Mouse (Mus musculus): ENCODE results near the gene Zscan5b. TPM values are rescaled to one million over a fixed set of nuclear protein-coding genes. Genes with fewer than 3 reads are reported as not detected.
"Not testable (repeated sequence)": the region's sequence is repeated elsewhere in the genome, so short reads cannot be mapped to it uniquely, and the experiment has no call there.

Gene Zscan5b
- polyA plus RNA-seq, 1 experiment from 2014 or later = not detected

DNA sequence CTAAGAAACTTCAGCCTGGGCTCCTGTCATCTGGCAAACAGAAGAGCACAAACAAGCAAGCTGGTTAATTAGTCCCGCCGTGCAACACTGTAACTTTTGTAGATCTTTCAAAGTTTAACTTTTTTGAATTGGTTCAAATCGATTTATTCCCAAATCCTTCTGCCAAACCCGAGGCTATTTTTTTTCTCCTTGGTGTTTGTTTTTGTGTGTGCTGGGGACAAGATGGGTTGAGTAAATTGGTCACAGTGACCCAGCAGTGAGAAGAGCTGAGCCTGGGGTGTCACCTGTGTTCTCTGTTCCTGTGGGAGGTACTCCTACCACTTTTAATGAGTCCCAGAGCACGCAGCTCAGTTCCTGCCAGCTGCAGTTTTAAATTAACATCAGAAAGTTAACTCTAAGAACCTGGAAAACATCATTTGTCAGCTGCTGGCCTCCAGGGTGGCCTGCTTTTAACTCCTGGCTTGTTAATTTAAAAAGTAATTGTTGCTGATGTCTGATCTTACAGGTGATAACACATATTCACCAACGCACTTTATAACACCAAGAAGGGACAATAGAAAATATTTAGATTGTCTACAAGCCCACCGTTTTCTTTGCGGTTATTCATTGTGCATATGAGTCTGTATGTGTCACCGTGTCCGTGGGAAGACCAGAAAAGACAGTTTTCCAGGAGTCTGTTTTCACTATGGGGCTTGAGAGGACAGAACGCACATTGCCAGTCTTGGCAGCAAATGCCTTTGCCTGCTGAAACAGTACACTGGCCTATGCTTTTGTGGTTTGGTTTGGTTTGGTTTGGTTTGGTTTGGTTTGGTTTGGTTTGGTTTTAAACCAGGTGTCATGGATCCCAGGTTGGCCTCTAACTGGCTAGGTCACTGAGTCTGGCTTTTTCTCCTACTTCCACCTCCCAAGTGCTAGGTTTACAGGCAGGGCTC is 22.5 kb downstream of the Zscan5b start:
- no peaks in the 10 kb centered on the region for H3K9me3 ChIP-seq (replicated peaks)
- H3K27me3 ChIP-seq = no peaks in the 10 kb centered on the region
- no peak overlapping the region for H3K4me2 ChIP-seq (replicated peaks)
- no peak overlapping the region for H3K27ac ChIP-seq (replicated peaks)
- no peak overlapping the region for H3K9ac ChIP-seq
- H3K4me3 ChIP-seq (replicated peaks) = no peak overlapping the region
- no peaks in the 10 kb centered on the region for H3K36me3 ChIP-seq
- no peaks in the 10 kb centered on the region for H3K4me1 ChIP-seq
- 39% methylated on average over 11 of the region's 11 CpGs for WGBS
- no peak for ATAC-seq (ENCODE audit: insufficient number of reproducible peaks, low FRiP score, low TSS enrichment, low read depth)

DNA sequence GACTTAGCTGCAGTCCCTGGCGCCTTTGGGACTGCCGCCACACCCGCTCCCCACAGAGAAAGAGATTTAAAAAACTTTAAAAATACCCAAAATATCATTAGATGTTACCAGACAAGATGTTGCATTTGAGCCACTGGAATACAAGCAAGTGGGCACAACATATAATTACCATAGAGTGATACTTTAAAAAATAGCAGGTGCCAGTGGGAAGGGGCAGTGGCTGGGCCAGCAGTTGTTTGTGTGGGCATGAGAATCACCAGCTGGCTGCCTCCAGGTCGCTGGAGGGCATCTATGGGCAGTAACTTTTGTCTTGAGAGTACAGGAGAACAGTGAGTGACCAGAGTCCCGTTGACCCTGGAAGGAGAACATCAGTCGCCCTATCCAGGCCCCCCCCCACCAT is 30.3 kb downstream of the Zscan5b start, which contains the start of gene Epp13:
TSS of gene Epp13 (plus strand) at position 301 of the 400 bp plus-strand sequence.
- ATAC-seq (ENCODE audit: insufficient number of reproducible peaks, low FRiP score, low TSS enrichment, low read depth) = no peak
- H3K9me3 ChIP-seq (replicated peaks) = no peaks in the 10 kb centered on the region
- no peak within 1 kb of the TSS for H3K27ac ChIP-seq (replicated peaks)
- no peaks in the 10 kb centered on the region for H3K4me1 ChIP-seq
- H3K9ac ChIP-seq = no peak within 1 kb of the TSS
- 83% methylated on average over 6 of the region's 6 CpGs for WGBS
- H3K27me3 ChIP-seq = no peaks in the 10 kb centered on the region
- H3K4me2 ChIP-seq (replicated peaks) = no peak within 1 kb of the TSS
- no peak within 1 kb of the TSS for H3K4me3 ChIP-seq (replicated peaks)
- no peaks in the 10 kb centered on the region for H3K36me3 ChIP-seq

DNA sequence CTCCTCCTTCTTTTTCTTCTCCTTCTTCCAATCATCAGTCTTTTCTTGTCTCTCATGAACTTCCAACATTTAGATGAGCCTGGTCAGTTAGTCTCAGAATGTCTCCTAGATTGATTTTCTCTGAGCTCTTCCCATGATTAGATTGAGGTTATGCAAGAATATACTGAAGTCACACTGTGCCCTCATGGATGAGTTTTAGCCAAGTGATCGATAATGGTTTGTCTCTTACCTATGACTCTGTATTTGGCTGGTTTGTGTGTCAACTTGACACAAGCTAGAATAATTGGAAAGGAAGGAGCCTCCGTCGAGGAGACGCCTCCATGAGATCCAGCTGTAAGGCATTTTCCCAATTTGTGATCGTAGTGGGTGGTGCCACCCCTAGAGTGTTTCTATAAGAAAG is 32.4 kb downstream of the Zscan5b start:
- Histone ChIP-seq H3K27me3 (no peaks in the 10 kb centered on the region), H3K4me1 (no peaks in the 10 kb centered on the region), H3K9ac (no peak overlapping the region), H3K36me3 (no peaks in the 10 kb centered on the region), H3K4me3 (replicated peaks) (no peak overlapping the region), H3K4me2 (replicated peaks) (no peak overlapping the region), H3K27ac (replicated peaks) (no peak overlapping the region), H3K9me3 (replicated peaks) (no peaks in the 10 kb centered on the region)
- 86% methylated on average over 5 of the region's 5 CpGs for WGBS
- ATAC-seq (ENCODE audit: insufficient number of reproducible peaks, low FRiP score, low TSS enrichment, low read depth) = no peak

DNA sequence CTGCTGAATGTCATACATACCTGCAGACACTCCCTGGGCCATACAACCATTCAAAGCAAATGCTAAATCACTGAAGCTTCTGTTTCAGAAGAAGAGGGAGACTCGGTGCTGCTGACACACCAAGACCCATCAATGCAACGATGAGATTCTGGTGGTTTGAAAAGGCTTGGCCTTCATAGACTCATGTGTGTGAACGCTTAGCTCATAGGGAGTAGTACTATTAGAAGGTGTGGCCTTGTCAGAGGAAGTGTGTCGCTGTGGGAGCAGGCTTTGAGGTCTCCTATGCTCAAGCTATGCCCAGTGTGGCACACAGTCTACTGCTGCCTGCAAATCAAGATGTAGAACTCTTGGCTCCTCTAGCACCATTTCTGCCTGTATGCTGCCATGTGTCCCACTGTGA is 35.3 kb downstream of the Zscan5b start:
- ATAC-seq (ENCODE audit: insufficient number of reproducible peaks, low FRiP score, low TSS enrichment, low read depth) = no peak
- no peaks in the 10 kb centered on the region for H3K36me3 ChIP-seq
- no peak overlapping the region for H3K27ac ChIP-seq (replicated peaks)
- 83% methylated on average over 4 of the region's 4 CpGs for WGBS
- H3K9ac ChIP-seq = no peak overlapping the region
- no peak overlapping the region for H3K4me3 ChIP-seq (replicated peaks)
- H3K27me3 ChIP-seq = no peaks in the 10 kb centered on the region
- H3K9me3 ChIP-seq (replicated peaks) = no peaks in the 10 kb centered on the region
- H3K4me1 ChIP-seq = no peaks in the 10 kb centered on the region
- no peak overlapping the region for H3K4me2 ChIP-seq (replicated peaks)

DNA sequence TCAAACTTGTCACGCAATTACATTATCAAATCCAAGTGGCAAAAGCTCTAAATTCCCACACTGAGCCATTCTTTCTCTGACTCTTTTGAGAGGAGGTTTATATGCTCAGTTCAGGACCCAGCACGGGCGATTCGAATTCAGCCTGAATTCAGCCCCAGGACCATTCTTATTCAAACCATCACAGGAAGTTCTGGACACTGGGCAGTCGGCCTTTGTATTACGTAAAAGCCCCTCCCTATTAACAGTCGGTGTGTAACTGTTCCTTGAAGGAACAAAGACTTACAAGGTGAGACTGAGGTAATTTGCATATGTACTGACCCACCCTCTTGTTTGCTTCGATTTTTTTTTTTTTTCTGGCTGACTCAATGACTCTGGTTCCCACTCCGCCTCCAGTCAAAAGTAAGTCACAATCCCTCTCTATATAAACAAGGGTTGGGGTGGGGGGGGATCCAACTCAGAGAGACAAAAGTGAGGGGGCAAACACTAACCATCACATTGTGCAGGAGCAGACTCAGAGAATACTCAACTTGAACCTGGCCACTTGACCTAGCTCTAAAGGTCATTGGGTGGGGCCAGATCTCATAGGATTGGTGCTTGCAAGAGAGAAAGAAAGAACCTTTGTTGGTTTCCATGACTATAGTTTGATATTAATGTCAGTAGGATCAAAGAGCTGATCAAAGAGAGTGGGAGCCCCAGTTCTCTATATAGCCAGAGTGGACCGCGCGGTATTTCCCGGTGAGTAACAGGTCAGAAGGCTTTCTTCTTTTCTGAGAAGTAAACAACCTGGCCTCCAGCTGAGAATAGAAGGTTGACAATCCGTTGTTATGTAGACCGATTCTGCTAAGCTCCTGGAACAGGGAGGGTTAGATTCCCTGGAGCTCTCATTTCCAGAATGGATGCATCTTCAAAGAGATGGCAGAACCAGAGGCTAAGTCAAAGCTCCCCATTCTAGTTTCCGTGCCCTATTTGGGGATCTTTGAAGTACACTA is 36.4 kb downstream of the Zscan5b start:
- no peaks in the 10 kb centered on the region for H3K27me3 ChIP-seq
- no peak overlapping the region for H3K9ac ChIP-seq
- WGBS = 32% methylated on average over 16 of the region's 16 CpGs
- no peak overlapping the region for H3K27ac ChIP-seq (replicated peaks)
- no peaks in the 10 kb centered on the region for H3K36me3 ChIP-seq
- no peak for ATAC-seq (ENCODE audit: insufficient number of reproducible peaks, low FRiP score, low TSS enrichment, low read depth)
- H3K4me3 ChIP-seq (replicated peaks) = no peak overlapping the region
- no peaks in the 10 kb centered on the region for H3K4me1 ChIP-seq
- no peaks in the 10 kb centered on the region for H3K9me3 ChIP-seq (replicated peaks)
- no peak overlapping the region for H3K4me2 ChIP-seq (replicated peaks)

DNA sequence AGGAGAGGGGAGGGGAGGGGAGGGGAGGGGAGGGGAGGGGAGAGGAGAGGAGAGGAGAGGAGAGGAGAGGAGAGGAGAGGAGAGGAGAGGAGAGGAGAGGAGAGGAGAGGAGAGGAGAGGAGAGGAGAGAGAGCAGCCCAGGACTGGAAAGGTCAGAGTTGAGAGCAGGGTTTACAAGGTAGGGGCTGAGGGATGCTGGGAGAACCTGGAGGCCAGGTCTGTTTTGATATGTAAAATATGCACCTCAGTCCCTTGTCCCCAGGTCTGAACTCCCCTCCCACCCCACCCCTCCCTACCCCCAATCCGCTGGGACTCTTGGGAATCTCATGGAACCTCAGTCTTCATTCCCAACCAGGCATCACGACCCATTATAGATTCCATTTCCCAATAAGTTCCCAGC is 37.9 kb downstream of the Zscan5b start:
- not testable (repeated sequence) for H3K27me3 ChIP-seq; H3K9me3 ChIP-seq (replicated peaks); H3K4me1 ChIP-seq; H3K36me3 ChIP-seq; H3K9ac ChIP-seq; H3K4me2 ChIP-seq (replicated peaks); H3K27ac ChIP-seq (replicated peaks); H3K4me3 ChIP-seq (replicated peaks); ATAC-seq (ENCODE audit: insufficient number of reproducible peaks, low FRiP score, low TSS enrichment, low read depth)
- WGBS = 34% methylated on average over 2 of the region's 2 CpGs

DNA sequence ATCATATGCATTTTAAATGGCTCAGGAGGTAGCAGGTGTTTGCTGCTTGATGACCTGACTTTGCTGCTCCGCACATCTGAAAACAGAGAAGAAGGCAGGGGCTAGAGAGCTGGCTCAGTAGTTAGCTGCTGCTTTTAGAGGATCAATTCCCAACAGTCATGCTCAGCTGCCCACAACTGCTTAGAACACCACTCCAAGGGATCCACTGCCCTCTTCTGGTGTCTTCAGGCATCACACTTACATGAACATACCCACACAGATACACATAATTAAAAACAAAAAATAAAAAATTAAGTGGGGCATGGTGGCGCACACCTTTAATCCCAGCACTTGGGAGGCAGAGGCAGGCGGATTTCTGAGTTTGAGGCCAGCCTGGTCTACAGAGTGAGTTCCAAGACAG is 40.0 kb downstream of the Zscan5b start:
- no peak overlapping the region for H3K27ac ChIP-seq (replicated peaks)

DNA sequence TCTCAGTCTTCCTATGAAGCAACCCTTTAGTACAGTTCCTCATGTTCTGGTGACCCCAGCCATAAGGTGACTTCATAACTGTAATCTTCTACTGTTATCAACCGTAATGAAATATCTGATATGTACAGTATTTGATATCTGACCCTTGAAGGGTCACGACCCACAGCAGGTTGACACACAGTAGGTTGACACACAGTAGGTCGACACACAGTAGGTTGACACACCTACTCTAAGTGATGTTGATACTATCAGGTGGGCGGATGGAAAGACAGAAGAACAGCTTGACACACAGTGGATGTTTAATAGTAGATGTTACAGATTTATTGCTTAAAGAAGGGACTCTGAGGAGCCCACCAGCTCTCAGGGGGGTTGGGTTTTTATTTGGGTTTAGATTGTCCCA is 40.9 kb downstream of the Zscan5b start:
- H3K4me3 ChIP-seq (replicated peaks) = no peak overlapping the region
- no peaks in the 10 kb centered on the region for H3K36me3 ChIP-seq
- H3K9me3 ChIP-seq (replicated peaks) = no peaks in the 10 kb centered on the region
- no peaks in the 10 kb centered on the region for H3K4me1 ChIP-seq
- WGBS = 80% methylated on average over 4 of the region's 4 CpGs
- ATAC-seq (ENCODE audit: insufficient number of reproducible peaks, low FRiP score, low TSS enrichment, low read depth) = no peak
- H3K4me2 ChIP-seq (replicated peaks) = no peak overlapping the region
- no peak overlapping the region for H3K27ac ChIP-seq (replicated peaks)
- H3K9ac ChIP-seq = no peak overlapping the region
- H3K27me3 ChIP-seq = no peaks in the 10 kb centered on the region

More for the DNA sequence above, 40.0 kb downstream of the Zscan5b start:
- Histone ChIP-seq H3K9me3 (replicated peaks) (no peaks in the 10 kb centered on the region), H3K4me2 (replicated peaks) (no peak overlapping the region), H3K27me3 (no peaks in the 10 kb centered on the region), H3K4me1 (no peaks in the 10 kb centered on the region), H3K36me3 (no peaks in the 10 kb centered on the region), H3K9ac (no peak overlapping the region), H3K4me3 (replicated peaks) (no peak overlapping the region)
- 84% methylated on average over 3 of the region's 3 CpGs for WGBS
- no peak for ATAC-seq (ENCODE audit: insufficient number of reproducible peaks, low FRiP score, low TSS enrichment, low read depth)

DNA sequence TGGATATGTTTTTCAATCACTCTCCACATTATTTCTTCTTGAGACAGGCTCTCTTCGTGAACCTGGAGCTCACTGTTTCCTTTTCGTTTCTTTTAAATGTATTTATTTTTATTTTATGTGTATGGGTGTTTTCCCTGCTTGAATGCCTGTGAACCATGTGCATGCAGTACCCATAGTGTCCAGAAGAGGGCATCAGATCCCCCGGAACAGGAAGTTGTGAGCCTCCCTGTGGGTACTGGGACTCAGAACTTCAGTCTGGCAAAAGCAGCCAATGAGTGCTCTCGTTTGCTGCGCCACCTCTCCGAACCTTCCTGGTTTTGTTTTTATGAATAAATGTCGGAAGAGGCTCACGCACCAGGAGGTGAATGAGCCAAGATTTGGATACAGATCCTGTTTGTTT is 43.6 kb downstream of the Zscan5b start:
- Histone ChIP-seq H3K36me3 (no peaks in the 10 kb centered on the region), H3K4me3 (replicated peaks) (no peak overlapping the region), H3K4me1 (no peaks in the 10 kb centered on the region), H3K4me2 (replicated peaks) (no peak overlapping the region), H3K9ac (no peak overlapping the region), H3K27ac (replicated peaks) (no peak overlapping the region), H3K9me3 (replicated peaks) (no peaks in the 10 kb centered on the region), H3K27me3 (no peaks in the 10 kb centered on the region)
- no peak for ATAC-seq (ENCODE audit: insufficient number of reproducible peaks, low FRiP score, low TSS enrichment, low read depth)
- 53% methylated on average over 8 of the region's 8 CpGs for WGBS

DNA sequence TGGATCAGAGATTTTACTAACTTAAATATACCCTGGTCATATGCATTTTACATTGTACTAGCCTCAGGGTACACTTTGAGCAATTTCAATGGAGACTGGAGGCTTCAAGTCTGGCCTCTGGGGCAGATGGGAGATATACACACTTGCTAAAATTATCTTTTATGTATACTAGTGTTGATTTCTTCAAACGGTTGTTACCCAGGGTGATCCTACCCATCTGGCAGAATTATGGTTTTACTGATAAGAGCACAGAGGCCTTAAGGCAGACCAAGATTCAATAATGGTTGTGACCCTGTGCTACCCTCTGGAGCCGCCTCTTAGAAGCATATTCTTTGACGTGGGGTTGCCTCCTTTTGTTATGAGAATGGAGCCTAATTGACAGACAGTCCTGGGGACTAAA is 55.8 kb downstream of the Zscan5b start:
- Histone ChIP-seq H3K9ac (no peak overlapping the region), H3K27me3 (no peaks in the 10 kb centered on the region), H3K36me3 (no peaks in the 10 kb centered on the region), H3K4me3 (replicated peaks) (no peak overlapping the region), H3K9me3 (replicated peaks) (no peaks in the 10 kb centered on the region), H3K4me2 (replicated peaks) (no peak overlapping the region), H3K27ac (replicated peaks) (no peak overlapping the region), H3K4me1 (no peaks in the 10 kb centered on the region)
- 49% methylated on average over 3 of the region's 3 CpGs for WGBS
- no peak for ATAC-seq (ENCODE audit: insufficient number of reproducible peaks, low FRiP score, low TSS enrichment, low read depth)

DNA sequence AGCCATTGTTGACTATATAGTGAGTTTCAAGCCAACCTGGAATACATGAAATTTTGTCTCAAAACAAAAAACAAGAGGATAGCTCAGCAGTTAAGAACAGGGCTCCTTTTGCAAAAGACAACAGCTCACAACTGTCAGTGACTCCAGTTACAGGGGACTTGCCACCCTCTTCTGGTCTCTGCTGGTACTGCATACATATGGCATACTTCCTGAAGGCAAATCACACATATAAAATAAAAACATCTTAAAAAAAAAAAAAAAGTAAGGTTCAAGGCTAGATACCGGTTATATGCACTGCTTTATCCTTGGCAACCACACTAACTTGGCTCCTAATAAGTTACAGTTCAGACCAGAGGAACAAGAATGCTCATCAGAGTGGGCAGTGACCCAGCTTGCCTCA is 60.7 kb downstream of the Zscan5b start:
- Histone ChIP-seq H3K4me3 (replicated peaks) (peak overlapping the region; percentile 63), H3K27me3 (no peaks in the 10 kb centered on the region), H3K9ac (no peak overlapping the region), H3K9me3 (replicated peaks) (no peaks in the 10 kb centered on the region), H3K4me2 (replicated peaks) (peak overlapping the region; percentile 63), H3K27ac (replicated peaks) (peak overlapping the region; percentile 96), H3K36me3 (no peaks in the 10 kb centered on the region), H3K4me1 (peaks cover 13% of the 10 kb centered on the region)
- 0% methylated on average over 1 of the region's 1 CpGs for WGBS
- no peak for ATAC-seq (ENCODE audit: insufficient number of reproducible peaks, low FRiP score, low TSS enrichment, low read depth)
